Mouse (Mus musculus) midbrain, embryonic 13.5 days (tissue): ENCODE measurements around the gene Entpd3. TPM values are rescaled to one million over a fixed set of nuclear protein-coding genes. Genes with fewer than 3 reads are reported as not detected.

Experiments used
- ATAC-seq: fragments of 200-750 bp; cut with Nextera tagmentation; 2 replicates; pipeline ENCODE4 v1.8.0; 2017; ENCODE audit warnings: mild to moderate bottlenecking, moderate TSS enrichment, moderate library complexity
- H3K27ac ChIP-seq: fragments of 300-500 bp; sonication (generic); 2 replicates; pipeline ENCODE4 v1.5.1; 2015; ENCODE audit warnings: inconsistent platforms, mild to moderate bottlenecking, moderate library complexity
- H3K27me3 ChIP-seq: fragments of 300-500 bp; sonication (generic); 2 replicates; pipeline ENCODE4 v1.6.1; 2015; ENCODE audit warnings: mild to moderate bottlenecking, inconsistent platforms
- H3K36me3 ChIP-seq: fragments of 300-500 bp; sonication (generic); 2 replicates; pipeline ENCODE4 v1.6.1; 2015; ENCODE audit warnings: mild to moderate bottlenecking, inconsistent platforms
- H3K4me1 ChIP-seq: fragments of 300-500 bp; sonication (generic); replicated peaks from 2 replicates; pipeline ENCODE4 v1.6.1; 2015; ENCODE audit warnings: inconsistent platforms
- H3K4me2 ChIP-seq: fragments of 300-500 bp; sonication (generic); replicated peaks from 2 replicates; pipeline ENCODE4 v1.6.1; 2015; ENCODE audit warnings: moderate library complexity, mild to moderate bottlenecking, inconsistent platforms
- H3K4me3 ChIP-seq: fragments of 300-500 bp; sonication (generic); replicated peaks from 2 replicates; pipeline ENCODE4 v1.5.1; 2015; ENCODE audit warnings: mild to moderate bottlenecking, inconsistent platforms
- H3K9ac ChIP-seq: fragments of 300-500 bp; sonication (generic); replicated peaks from 2 replicates; pipeline ENCODE4 v1.6.1; 2015; ENCODE audit warnings: mild to moderate bottlenecking, inconsistent platforms
- H3K9me3 ChIP-seq: fragments of 300-500 bp; sonication (generic); 2 replicates; pipeline ENCODE4 v1.6.1; 2016; ENCODE audit warnings: mild to moderate bottlenecking, inconsistent platforms
- WGBS: fragments of 180-500 bp; shearing (Covaris S2); methylation state at CpG from one replicate; pipeline ENCODE4 v1.1.7; 2015; 5-methylcytosine and 5-hydroxymethylcytosine counted together
- polyA plus RNA-seq: library from polyadenylated mRNA; unstranded; fragments of >200 nt; fragmentation: Nextera tagmentation; extraction: Ambion mirVana; gene quantifications from 2 replicates; pipeline ENCODE4 v1.2.1, GENCODE M21; 2015

Gene Entpd3
- polyA plus RNA-seq, 1 experiment from 2014 or later: 1.2 TPM

GRCm38 (mm10) chr9:120583314-120583713, 43.7 kb downstream of the Entpd3 start:
- H3K4me3 ChIP-seq: no peak overlapping the region
- ATAC-seq: no peak

GRCm38 (mm10) chr9:120586546-120586945, 46.9 kb downstream of the Entpd3 start:
- Histone ChIP-seq H3K4me2 (no peak overlapping the region), H3K9me3 (no peaks in the 10 kb centered on the region), H3K9ac (no peak overlapping the region), H3K4me1 (peaks cover 14% of the 10 kb centered on the region), H3K36me3 (no peaks in the 10 kb centered on the region), H3K27ac (no peak overlapping the region), H3K4me3 (no peak overlapping the region), H3K27me3 (no peaks in the 10 kb centered on the region)
- no peak for ATAC-seq
- 14% methylated on average over 3 of the region's 3 CpGs for WGBS

More at GRCm38 (mm10) chr9:120583314-120583713, 43.7 kb downstream of the Entpd3 start:
- no peaks in the 10 kb centered on the region for H3K9me3 ChIP-seq
- peak overlapping the region; percentile 58 for H3K4me2 ChIP-seq
- H3K9ac ChIP-seq: peak overlapping the region; percentile 39; the same call in 1 of the 2 replicates
- H3K27ac ChIP-seq: no peak overlapping the region
- WGBS: 76% methylated on average over 3 of the region's 3 CpGs
- H3K27me3 ChIP-seq: no peaks in the 10 kb centered on the region
- no peaks in the 10 kb centered on the region for H3K36me3 ChIP-seq
- H3K4me1 ChIP-seq: peaks cover 15% of the 10 kb centered on the region

GRCm38 (mm10) chr9:120591490-120591889, 51.9 kb downstream of the Entpd3 start:
- Histone ChIP-seq H3K9me3 (no peaks in the 10 kb centered on the region), H3K9ac (no peak overlapping the region), H3K4me3 (no peak overlapping the region), H3K4me2 (no peak overlapping the region), H3K4me1 (peaks cover 27% of the 10 kb centered on the region), H3K27ac (no peak overlapping the region), H3K36me3 (no peaks in the 10 kb centered on the region), H3K27me3 (0 out of 2 replicates have a peak, but pooled peaks cover 3% of the 10 kb centered on the region)
- WGBS: 2% methylated on average over 9 of the region's 9 CpGs
- ATAC-seq: no peak; the same call in 1 of the 2 replicates

DNA sequence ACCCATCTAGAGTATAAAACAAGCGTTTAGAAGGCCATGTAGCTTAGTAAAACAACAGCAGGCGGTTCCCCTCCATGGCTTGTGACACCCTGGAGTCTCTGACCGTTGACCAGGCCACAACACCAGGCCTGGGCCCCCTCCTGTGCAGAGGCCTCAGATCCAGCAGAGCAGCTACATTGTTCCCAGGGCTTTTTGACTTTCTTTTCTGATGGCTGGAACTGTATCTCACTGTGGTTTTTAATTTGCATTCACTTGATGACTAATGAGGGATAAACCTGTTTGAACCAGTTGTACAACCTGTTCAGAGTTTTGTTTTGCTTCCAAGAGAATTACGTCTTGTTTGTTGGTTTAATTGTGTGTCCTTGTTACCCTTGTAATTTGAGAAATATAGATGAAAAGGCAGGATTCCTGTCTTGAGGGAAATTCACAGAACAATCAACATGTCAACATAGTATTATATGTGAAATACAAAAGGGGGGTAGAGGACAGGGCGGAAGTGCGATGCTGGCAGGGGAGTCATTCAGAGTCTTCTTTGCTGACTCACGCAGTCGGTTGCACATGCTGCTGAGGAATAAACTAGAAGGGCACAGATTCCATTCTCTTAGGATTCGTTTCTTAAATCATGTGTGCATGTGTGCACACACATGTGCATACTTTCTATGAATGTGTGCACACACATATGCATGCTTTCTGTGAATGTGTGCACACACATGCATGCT, 53.9 kb downstream of the Entpd3 start:
- 0 out of 2 replicates have a peak, but pooled peaks cover 3% of the 10 kb centered on the region for H3K27me3 ChIP-seq
- H3K4me1 ChIP-seq: peaks cover 27% of the 10 kb centered on the region
- whole genome bisulfite sequencing: 49% methylated on average over 9 of the region's 9 CpGs
- no peak overlapping the region for H3K27ac ChIP-seq
- no peaks in the 10 kb centered on the region for H3K9me3 ChIP-seq
- no peak for ATAC-seq
- no peak overlapping the region for H3K4me3 ChIP-seq
- H3K9ac ChIP-seq: no peak overlapping the region
- no peaks in the 10 kb centered on the region for H3K36me3 ChIP-seq
- no peak overlapping the region for H3K4me2 ChIP-seq

DNA sequence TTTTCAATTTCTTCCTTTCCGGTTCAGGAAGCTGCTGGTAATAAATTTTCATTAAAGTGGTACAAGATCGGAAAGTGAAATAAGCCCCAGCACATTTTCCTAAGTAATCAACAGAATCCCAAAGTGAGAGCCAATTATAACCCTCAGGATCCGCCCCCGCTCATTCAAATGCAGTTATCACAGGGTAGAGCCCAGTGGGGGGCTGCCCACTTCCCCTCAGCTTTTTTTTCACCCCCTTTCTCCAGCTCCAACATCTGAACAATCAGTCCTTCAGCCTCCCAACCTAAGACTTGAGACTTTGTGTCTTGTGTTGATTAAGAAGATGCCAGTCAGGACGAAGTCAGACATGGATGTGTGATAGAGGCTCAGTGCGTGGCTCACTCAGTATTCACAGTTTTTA, 55.2 kb downstream of the Entpd3 start:
- Histone ChIP-seq H3K9me3 (no peaks in the 10 kb centered on the region), H3K36me3 (no peaks in the 10 kb centered on the region), H3K4me2 (no peak overlapping the region), H3K27me3 (0 out of 2 replicates have a peak, but pooled peaks cover 3% of the 10 kb centered on the region), H3K4me3 (no peak overlapping the region), H3K27ac (peak overlapping the region; percentile 35; the same call in 1 of the 2 replicates), H3K9ac (no peak overlapping the region), H3K4me1 (peaks cover 27% of the 10 kb centered on the region)
- ATAC-seq: no peak
- 47% methylated on average over 6 of the region's 6 CpGs for WGBS

GRCm38 (mm10) chr9:120595306-120595705, 55.7 kb downstream of the Entpd3 start:
- Histone ChIP-seq H3K9me3 (no peaks in the 10 kb centered on the region), H3K4me2 (no peak overlapping the region), H3K36me3 (no peaks in the 10 kb centered on the region), H3K4me3 (no peak overlapping the region), H3K9ac (no peak overlapping the region), H3K27me3 (0 out of 2 replicates have a peak, but pooled peaks cover 3% of the 10 kb centered on the region), H3K4me1 (peaks cover 27% of the 10 kb centered on the region), H3K27ac (no peak overlapping the region; the same call in 1 of the 2 replicates)
- ATAC-seq: no peak
- WGBS: 64% methylated on average over 4 of the region's 4 CpGs

DNA sequence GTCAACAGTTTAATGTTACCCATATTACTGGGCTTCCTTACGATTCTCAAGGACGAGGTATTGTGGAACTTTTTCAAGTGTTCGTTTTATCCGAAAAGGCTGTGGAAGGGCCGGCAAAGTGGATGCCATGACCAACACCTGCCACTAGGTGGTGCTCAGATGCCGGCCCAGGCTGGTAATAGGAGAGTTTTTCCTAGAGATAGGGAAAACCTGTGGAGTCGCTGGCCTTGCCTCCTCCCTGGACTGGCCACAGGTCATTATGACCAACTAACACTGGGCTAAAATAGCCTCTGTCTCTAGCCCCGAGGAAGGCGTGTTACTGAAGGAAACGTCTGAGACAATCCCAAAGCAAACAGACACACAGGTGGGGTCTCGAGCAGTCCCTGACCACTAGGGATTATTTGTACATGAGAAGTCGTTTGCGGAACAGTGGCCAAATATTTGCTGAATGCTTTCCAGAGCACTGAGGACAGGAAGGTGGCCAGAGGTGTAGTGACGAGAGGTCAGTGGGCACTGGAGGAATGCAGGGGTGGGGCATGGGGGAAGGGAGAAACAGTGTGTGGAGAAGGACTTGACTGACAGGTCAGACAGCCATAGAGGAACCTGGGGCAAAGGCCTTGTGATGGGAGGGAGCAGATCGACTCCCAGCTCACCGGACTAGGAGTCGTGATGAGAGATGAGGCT, 62.0 kb downstream of the Entpd3 start:
- ATAC-seq: peak; percentile 48
- H3K4me2 ChIP-seq: no peak overlapping the region

GRCm38 (mm10) chr9:120602172-120602838, 62.7 kb downstream of the Entpd3 start:
- no peaks in the 10 kb centered on the region for H3K36me3 ChIP-seq
- H3K27me3 ChIP-seq: no peaks in the 10 kb centered on the region
- H3K4me1 ChIP-seq: peaks cover 27% of the 10 kb centered on the region
- peak; percentile 58 for ATAC-seq
- no peak overlapping the region; the same call in 1 of the 2 replicates for H3K27ac ChIP-seq
- H3K4me2 ChIP-seq: peak overlapping the region; percentile 31
- H3K9ac ChIP-seq: peak overlapping the region; percentile 21; the same call in 1 of the 2 replicates
- peaks cover under 1% of the 10 kb centered on the region; the same call in 1 of the 2 replicates for H3K9me3 ChIP-seq
- 53% methylated on average over 17 of the region's 17 CpGs for WGBS
- H3K4me3 ChIP-seq: no peak overlapping the region

More for the DNA sequence above, 62.0 kb downstream of the Entpd3 start:
- Histone ChIP-seq H3K9me3 (no peaks in the 10 kb centered on the region), H3K9ac (no peak overlapping the region), H3K27ac (no peak overlapping the region), H3K4me3 (no peak overlapping the region), H3K27me3 (no peaks in the 10 kb centered on the region), H3K4me1 (peaks cover 27% of the 10 kb centered on the region), H3K36me3 (no peaks in the 10 kb centered on the region)
- 19% methylated on average over 17 of the region's 17 CpGs for WGBS

GRCm38 (mm10) chr9:120602839-120603511, 63.4 kb downstream of the Entpd3 start:
- Histone ChIP-seq H3K27me3 (no peaks in the 10 kb centered on the region), H3K9ac (peak overlapping the region; percentile 21; the same call in 1 of the 2 replicates), H3K9me3 (peaks cover 8% of the 10 kb centered on the region), H3K36me3 (no peaks in the 10 kb centered on the region), H3K27ac (peak overlapping the region; percentile 58), H3K4me2 (peak overlapping the region; percentile 31), H3K4me1 (peaks cover 27% of the 10 kb centered on the region), H3K4me3 (no peak overlapping the region)
- WGBS: 3% methylated on average over 23 of the region's 23 CpGs
- peak; percentile 93 for ATAC-seq

DNA sequence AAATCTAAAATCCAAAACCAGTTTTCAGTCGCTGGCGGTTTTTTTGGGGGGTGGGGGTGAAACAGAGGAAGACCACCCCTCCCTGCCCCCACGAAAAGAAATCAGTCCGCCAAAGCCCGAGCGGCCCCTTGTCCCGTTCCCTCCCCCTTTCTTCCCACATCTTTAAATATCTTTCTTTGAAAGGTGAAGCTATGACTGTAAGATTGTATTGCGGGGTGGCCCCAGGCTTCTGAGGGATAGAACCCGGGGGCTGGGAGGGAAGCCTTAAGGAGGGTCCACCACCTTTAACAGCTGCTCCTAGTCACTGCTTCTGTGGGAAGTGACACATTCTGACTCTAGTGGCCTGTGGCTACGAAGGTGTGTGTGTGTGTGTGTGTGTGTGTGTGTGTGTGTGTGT, 63.9 kb downstream of the Entpd3 start:
- peak overlapping the region; percentile 58 for H3K27ac ChIP-seq
- peaks cover 27% of the 10 kb centered on the region for H3K4me1 ChIP-seq
- H3K4me3 ChIP-seq: no peak overlapping the region
- WGBS: 8% methylated on average over 10 of the region's 10 CpGs
- H3K9ac ChIP-seq: no peak overlapping the region
- ATAC-seq: no peak; the same call in 1 of the 2 replicates
- H3K4me2 ChIP-seq: peak overlapping the region; percentile 31
- peaks cover 8% of the 10 kb centered on the region for H3K9me3 ChIP-seq
- H3K36me3 ChIP-seq: no peaks in the 10 kb centered on the region
- H3K27me3 ChIP-seq: no peaks in the 10 kb centered on the region

- no peak for ATAC-seq
- H3K4me3 ChIP-seq: no peak overlapping the region
- no peak overlapping the region for H3K27ac ChIP-seq
- H3K36me3 ChIP-seq: no peaks in the 10 kb centered on the region
- 28% methylated on average over 12 of the region's 12 CpGs for WGBS
- H3K9ac ChIP-seq: no peak overlapping the region
- H3K4me1 ChIP-seq: peaks cover 27% of the 10 kb centered on the region
- H3K9me3 ChIP-seq: peaks cover 8% of the 10 kb centered on the region
- H3K27me3 ChIP-seq: no peaks in the 10 kb centered on the region
- H3K4me2 ChIP-seq: peak overlapping the region; percentile 31; the same call in 1 of the 2 replicates
Measured at GRCm38 (mm10) chr9:120603956-120604355, 64.3 kb downstream of the Entpd3 start.
